Mouse (Mus musculus) embryonic facial prominence, embryonic 13.5 days (tissue): Measurements from ENCODE around the gene Gm6793. TPM values are rescaled to one million over a fixed set of nuclear protein-coding genes. Genes with fewer than 3 reads are reported as not detected.

ENCODE experiments used
- ATAC-seq: fragments of 200-750 bp; cut with Nextera tagmentation; 2 replicates; pipeline ENCODE4 v1.8.0; 2017; ENCODE audit warnings: low read depth; ENCODE audit not compliant: insufficient number of reproducible peaks, insufficient read depth, low FRiP score, low TSS enrichment
- H3K27ac ChIP-seq: fragments of 300-500 bp; sonication (generic); 2 replicates; pipeline ENCODE4 v1.5.1; 2015; ENCODE audit warnings: moderate library complexity, mild to moderate bottlenecking, inconsistent platforms
- H3K27me3 ChIP-seq: fragments of 300-500 bp; sonication (generic); 2 replicates; pipeline ENCODE4 v1.6.1; 2015; ENCODE audit warnings: mild to moderate bottlenecking, inconsistent platforms
- H3K36me3 ChIP-seq: fragments of 300-500 bp; sonication (generic); 2 replicates; pipeline ENCODE4 v1.6.1; 2015; ENCODE audit warnings: mild to moderate bottlenecking, inconsistent platforms
- H3K4me1 ChIP-seq: fragments of 300-500 bp; sonication (generic); 2 replicates; pipeline ENCODE4 v1.6.1; 2015; ENCODE audit warnings: inconsistent platforms
- H3K4me2 ChIP-seq: fragments of 300-500 bp; sonication (generic); 2 replicates; pipeline ENCODE4 v1.6.1; 2015; ENCODE audit warnings: moderate library complexity, mild to moderate bottlenecking, inconsistent platforms
- H3K4me3 ChIP-seq: fragments of 300-500 bp; sonication (generic); 2 replicates; pipeline ENCODE4 v1.5.1; 2015; ENCODE audit warnings: mild to moderate bottlenecking, inconsistent platforms
- H3K9ac ChIP-seq: fragments of 300-500 bp; sonication (generic); 2 replicates; pipeline ENCODE4 v1.6.1; 2015; ENCODE audit warnings: mild to moderate bottlenecking, inconsistent platforms
- H3K9me3 ChIP-seq: fragments of 300-500 bp; sonication (generic); 2 replicates; pipeline ENCODE4 v1.6.1; 2016; ENCODE audit warnings: inconsistent platforms
- WGBS: fragments of 180-500 bp; shearing (Covaris S2); methylation state at CpG from one replicate; pipeline ENCODE4 v1.1.7; 2015; ENCODE audit warnings: mixed read lengths; 5-methylcytosine and 5-hydroxymethylcytosine counted together
- polyA plus RNA-seq: library from polyadenylated mRNA; unstranded; fragments of >200 nt; fragmentation: Nextera tagmentation; extraction: Ambion mirVana; gene quantifications from 2 replicates; pipeline ENCODE4 v1.2.1, GENCODE M21; 2015

Gene Gm6793
- 0.63 and 0.92 TPM in 2 replicates for polyA plus RNA-seq

DNA sequence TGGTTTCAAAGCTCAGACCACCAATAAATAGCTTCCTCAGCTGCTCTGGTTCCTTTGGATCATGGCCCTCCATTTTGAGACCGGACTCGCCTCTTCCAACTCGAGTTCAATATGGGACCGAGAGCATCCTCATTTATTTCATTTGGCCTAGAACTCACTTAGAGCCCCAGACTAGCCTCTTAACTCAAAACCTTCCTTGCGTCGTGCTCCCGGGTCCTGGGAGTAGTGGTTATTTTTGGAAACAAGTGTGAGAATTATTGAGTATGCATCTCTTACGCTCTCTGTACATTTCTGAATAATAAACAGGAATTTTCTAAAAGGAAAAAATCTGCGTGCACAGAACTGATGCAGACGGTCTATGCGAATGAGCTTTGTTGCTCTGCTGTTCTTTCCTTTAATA, at the start of gene Gm6793:
Gene Gm6793 (minus strand): TSS at position 101 of the 400 bp plus-strand sequence.
- H3K27me3 ChIP-seq = no peaks in the 10 kb centered on the region
- ATAC-seq = no peak
- 91% methylated on average over 11 of the region's 11 CpGs for WGBS

DNA sequence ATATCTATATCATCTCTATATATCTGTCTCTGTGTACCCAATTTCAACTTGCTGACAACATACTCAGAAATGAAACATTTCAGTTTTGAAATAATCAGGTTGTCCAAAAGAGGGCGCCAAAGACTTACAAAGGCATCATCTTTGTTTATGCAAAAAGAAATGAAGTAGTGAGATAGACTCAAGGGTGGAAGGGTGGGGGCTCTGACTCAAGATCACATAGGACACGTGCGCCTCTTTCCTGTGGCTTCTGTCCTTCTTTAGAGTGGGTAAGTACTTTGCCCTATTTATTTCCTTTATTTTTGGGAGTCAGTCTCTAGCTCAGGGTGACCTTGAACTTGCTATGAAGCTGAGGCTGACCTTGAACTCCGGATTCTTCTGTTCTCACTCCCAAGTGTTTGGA, 46.5 kb upstream of the Gm6793 start:
- no peak for ATAC-seq
- Histone ChIP-seq H3K4me2 (no peak overlapping the region), H3K27me3 (no peaks in the 10 kb centered on the region), H3K27ac (no peak overlapping the region), H3K9me3 (no peaks in the 10 kb centered on the region), H3K4me1 (no peaks in the 10 kb centered on the region), H3K9ac (no peak overlapping the region), H3K4me3 (no peak overlapping the region), H3K36me3 (no peaks in the 10 kb centered on the region)
- 37% methylated on average over 4 of the region's 4 CpGs for WGBS

More for the DNA sequence above, at the start of gene Gm6793:
- H3K9me3 ChIP-seq = no peaks in the 10 kb centered on the region
- H3K36me3 ChIP-seq = peaks cover 40% of the 10 kb centered on the region
- H3K9ac ChIP-seq = no peak within 1 kb of the TSS
- H3K27ac ChIP-seq = no peak within 1 kb of the TSS
- peaks cover 19% of the 10 kb centered on the region for H3K4me1 ChIP-seq
- H3K4me2 ChIP-seq = no peak within 1 kb of the TSS
- H3K4me3 ChIP-seq = no peak within 1 kb of the TSS

DNA sequence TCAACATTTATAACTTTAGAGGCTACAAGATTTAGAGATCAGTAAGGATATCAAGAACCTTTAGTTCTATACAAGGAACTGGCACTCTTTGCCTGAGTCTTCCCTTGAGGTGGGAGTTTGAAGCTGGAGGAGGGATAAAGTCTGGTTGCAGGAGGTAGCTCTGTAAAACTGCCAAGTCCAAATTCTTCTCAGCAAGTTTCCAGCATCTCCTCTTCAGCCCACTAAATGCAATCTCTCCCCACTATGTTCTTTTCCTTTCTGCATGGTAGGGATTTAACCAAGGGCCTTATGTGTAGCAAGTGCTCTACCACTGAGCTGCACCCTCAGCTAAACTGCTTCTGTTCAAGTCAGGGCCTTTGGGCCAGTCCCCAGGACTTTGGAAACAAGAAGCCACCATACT, 39.6 kb upstream of the Gm6793 start:
- Histone ChIP-seq H3K4me2 (no peak overlapping the region), H3K9me3 (no peaks in the 10 kb centered on the region), H3K27me3 (no peaks in the 10 kb centered on the region), H3K4me3 (no peak overlapping the region), H3K27ac (no peak overlapping the region), H3K9ac (no peak overlapping the region), H3K36me3 (no peaks in the 10 kb centered on the region), H3K4me1 (no peaks in the 10 kb centered on the region)
- ATAC-seq = no peak

DNA sequence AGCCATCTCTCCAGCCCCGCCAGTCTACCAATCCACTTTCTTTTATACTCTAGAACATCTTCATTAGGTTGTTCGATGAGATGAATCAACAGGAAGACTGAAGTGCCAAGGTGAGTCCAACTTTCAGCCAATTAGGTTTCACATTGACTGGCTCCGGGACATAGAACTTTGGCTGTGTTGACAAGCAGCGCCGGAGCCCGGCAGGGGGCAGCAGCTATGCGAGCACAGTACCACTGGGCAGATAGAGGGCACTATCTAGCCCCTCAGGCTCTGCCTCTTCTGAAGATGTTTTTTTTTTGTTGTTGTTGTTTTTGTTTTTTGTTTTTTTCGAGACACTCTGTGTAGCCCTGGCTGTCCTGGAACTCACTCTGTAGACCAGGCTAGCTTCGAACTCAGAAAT, 36.7 kb upstream of the Gm6793 start:
- no peak for ATAC-seq
- H3K4me1 ChIP-seq = no peaks in the 10 kb centered on the region
- H3K27ac ChIP-seq = no peak overlapping the region
- H3K36me3 ChIP-seq = no peaks in the 10 kb centered on the region
- H3K9me3 ChIP-seq = no peaks in the 10 kb centered on the region
- H3K4me3 ChIP-seq = no peak overlapping the region
- H3K27me3 ChIP-seq = no peaks in the 10 kb centered on the region
- H3K9ac ChIP-seq = no peak overlapping the region
- WGBS = 78% methylated on average over 9 of the region's 9 CpGs
- H3K4me2 ChIP-seq = no peak overlapping the region

DNA sequence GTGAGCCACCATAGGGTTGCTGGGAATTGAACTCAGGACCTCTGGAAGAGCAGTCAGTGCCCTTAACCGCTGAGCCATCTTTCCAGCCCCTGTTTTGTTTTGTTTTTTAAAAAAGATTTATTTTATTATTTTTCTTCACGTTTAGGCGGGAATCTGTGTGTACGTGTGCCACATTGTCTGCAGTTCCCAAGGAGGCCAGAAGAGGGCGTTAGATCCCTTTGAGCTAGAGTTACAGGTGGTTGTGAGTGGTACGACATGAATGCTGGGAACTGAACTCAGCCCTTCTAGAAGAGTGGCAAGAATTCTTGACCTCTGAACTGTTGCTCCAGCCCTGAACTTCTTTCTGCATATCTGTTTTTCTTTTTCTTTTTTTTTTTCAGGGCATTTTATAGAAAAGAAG, 35.1 kb upstream of the Gm6793 start:
- H3K4me3 ChIP-seq = no peak overlapping the region
- ATAC-seq = no peak
- no peaks in the 10 kb centered on the region for H3K4me1 ChIP-seq
- H3K27ac ChIP-seq = no peak overlapping the region
- H3K27me3 ChIP-seq = no peaks in the 10 kb centered on the region
- 81% methylated on average over 6 of the region's 6 CpGs for WGBS
- no peak overlapping the region for H3K9ac ChIP-seq
- no peak overlapping the region for H3K4me2 ChIP-seq
- H3K36me3 ChIP-seq = no peaks in the 10 kb centered on the region
- H3K9me3 ChIP-seq = no peaks in the 10 kb centered on the region

DNA sequence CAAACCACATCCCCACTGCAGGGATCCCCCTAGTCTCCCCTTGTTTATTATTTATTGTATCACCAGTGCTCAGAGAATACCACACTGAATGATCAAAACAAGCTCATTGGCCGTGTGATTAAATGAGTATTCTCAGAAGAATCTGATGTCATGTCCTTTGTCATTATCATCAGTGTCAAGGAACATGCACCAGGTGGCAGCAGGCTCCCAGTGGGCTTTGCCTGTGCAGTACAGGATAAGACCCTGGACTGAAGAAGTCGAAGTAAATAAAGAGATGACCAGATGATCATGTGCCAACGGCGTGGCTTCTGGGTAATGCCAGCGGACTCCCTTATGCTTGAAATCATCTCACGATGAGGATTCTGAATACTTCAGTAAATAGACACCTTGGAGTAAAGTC, 33.5 kb upstream of the Gm6793 start:
- H3K9me3 ChIP-seq = no peaks in the 10 kb centered on the region
- H3K36me3 ChIP-seq = no peaks in the 10 kb centered on the region
- WGBS = 79% methylated on average over 6 of the region's 6 CpGs
- no peak for ATAC-seq
- no peak overlapping the region for H3K4me3 ChIP-seq
- no peaks in the 10 kb centered on the region for H3K27me3 ChIP-seq
- H3K4me2 ChIP-seq = no peak overlapping the region
- no peak overlapping the region for H3K27ac ChIP-seq
- H3K9ac ChIP-seq = no peak overlapping the region
- H3K4me1 ChIP-seq = no peaks in the 10 kb centered on the region

DNA sequence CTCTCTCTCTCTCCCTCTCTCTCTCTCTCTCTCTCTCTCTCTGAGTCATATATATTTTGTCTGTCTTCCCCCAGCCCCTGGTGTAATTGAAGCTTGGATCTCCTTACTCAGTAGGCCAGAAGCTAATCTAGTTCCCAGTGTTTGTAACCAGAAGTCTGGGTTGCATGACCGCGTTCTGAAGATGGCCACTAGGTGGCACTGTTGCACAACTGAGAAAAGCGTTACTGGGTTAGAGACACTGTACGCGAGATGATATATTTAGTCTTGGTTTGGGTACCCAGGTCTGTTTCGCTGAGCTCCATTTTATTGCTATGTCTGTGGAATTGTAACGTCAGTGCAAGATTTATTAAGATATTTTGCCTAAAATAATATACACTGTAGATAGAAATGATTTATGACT, 31.1 kb upstream of the Gm6793 start:
- H3K4me2 ChIP-seq = no peak overlapping the region
- H3K27ac ChIP-seq = no peak overlapping the region
- no peaks in the 10 kb centered on the region for H3K9me3 ChIP-seq
- H3K4me1 ChIP-seq = no peaks in the 10 kb centered on the region
- no peak for ATAC-seq
- no peaks in the 10 kb centered on the region for H3K27me3 ChIP-seq
- H3K4me3 ChIP-seq = no peak overlapping the region
- no peaks in the 10 kb centered on the region for H3K36me3 ChIP-seq
- WGBS = 3% methylated on average over 7 of the region's 7 CpGs
- no peak overlapping the region for H3K9ac ChIP-seq

DNA sequence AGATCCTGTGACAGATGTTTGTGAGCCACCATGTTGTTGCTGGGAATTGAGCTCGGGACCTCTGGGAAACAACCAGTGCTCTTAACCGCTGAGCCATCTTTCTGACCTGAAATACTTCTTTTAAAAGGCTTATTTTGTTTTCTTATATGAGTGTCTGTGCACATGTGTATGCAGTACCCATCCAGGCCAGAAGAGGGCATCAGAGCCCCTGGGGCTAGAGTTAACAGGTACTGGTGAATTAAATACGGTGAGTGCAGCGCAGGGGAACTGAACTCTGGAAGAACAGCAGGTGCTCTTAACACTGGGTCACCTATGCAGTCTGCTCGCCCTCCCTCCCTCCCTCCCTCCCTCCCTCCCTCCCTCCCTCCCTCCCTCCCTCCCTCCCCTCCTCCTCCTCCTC, 30.3 kb upstream of the Gm6793 start:
- Histone ChIP-seq H3K4me2 (no peak overlapping the region), H3K36me3 (no peaks in the 10 kb centered on the region), H3K4me1 (no peaks in the 10 kb centered on the region), H3K9me3 (no peaks in the 10 kb centered on the region), H3K27ac (no peak overlapping the region), H3K4me3 (no peak overlapping the region), H3K9ac (no peak overlapping the region), H3K27me3 (no peaks in the 10 kb centered on the region)
- ATAC-seq = no peak
- WGBS = 93% methylated on average over 5 of the region's 5 CpGs

DNA sequence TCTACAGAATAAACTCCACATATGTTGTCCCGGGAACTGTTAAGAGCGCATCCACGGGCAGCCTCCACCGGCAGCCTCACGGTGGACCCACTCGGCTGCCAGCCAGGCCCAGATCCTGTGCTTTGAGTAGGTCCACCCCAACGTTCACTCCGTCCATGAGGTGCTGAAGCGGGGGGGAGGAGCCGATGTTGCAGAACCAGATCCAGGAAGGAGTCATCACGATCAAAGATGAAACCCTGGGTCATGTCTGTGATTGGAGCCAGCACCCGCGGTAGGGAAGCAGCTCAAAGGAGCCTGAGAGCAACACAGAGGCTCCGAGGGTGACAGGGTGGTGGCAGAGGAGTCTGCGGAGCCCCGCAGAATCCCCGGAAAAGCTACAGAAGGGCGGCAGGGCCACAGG, 22.7 kb upstream of the Gm6793 start:
- 77% methylated on average over 17 of the region's 18 CpGs for WGBS
- Histone ChIP-seq H3K4me2 (no peak overlapping the region), H3K27me3 (no peaks in the 10 kb centered on the region), H3K36me3 (no peaks in the 10 kb centered on the region), H3K9ac (no peak overlapping the region), H3K4me3 (no peak overlapping the region), H3K4me1 (no peaks in the 10 kb centered on the region), H3K9me3 (no peaks in the 10 kb centered on the region), H3K27ac (no peak overlapping the region)
- no peak for ATAC-seq

DNA sequence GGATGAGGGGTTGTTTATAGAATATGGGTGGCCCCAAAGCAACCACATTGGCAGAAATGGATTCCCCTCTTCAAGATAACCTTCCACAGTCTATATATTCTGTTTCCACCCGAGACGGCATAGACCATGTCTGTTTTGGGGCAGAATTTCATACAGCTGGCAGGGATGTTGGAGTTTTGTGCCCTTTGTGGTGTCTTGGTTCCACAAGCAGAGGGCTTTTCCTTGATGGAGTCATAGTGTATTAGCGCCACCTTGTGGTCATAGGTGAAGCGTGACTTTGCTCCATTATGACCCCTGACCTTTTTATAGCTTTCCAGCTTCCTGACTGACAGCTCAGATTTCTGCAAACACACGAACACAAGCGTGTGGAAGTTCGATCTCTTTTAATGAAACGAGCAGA, 19.8 kb upstream of the Gm6793 start:
- no peak overlapping the region for H3K4me2 ChIP-seq
- no peak overlapping the region for H3K9ac ChIP-seq
- H3K4me3 ChIP-seq = no peak overlapping the region
- ATAC-seq = no peak
- H3K27ac ChIP-seq = no peak overlapping the region
- no peaks in the 10 kb centered on the region for H3K36me3 ChIP-seq
- H3K9me3 ChIP-seq = no peaks in the 10 kb centered on the region
- H3K4me1 ChIP-seq = no peaks in the 10 kb centered on the region
- no peaks in the 10 kb centered on the region for H3K27me3 ChIP-seq
- WGBS = 6% methylated on average over 8 of the region's 8 CpGs

DNA sequence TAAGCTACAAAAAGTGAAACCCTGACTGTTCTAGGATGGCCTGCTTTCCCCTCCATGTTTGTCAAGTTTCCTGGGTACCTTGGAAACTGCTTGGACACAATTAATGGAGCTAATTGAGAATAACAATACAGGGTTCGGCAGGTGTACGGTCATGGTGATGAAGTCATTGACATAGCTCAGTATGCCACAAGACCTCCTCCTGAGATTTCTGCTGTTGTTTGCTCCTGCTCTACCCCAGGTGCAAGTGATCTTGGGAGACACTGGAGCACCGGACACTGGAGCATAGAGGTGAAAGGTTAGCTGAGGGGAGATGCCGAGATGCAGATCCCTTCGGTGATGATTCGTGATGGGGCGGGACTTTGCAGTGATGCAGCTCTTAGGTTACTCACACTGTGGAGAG, 18.2 kb upstream of the Gm6793 start:
- no peak for ATAC-seq
- H3K27me3 ChIP-seq = no peaks in the 10 kb centered on the region
- WGBS = 45% methylated on average over 7 of the region's 7 CpGs
- no peaks in the 10 kb centered on the region for H3K4me1 ChIP-seq
- H3K27ac ChIP-seq = no peak overlapping the region
- no peak overlapping the region for H3K4me3 ChIP-seq
- H3K9ac ChIP-seq = no peak overlapping the region
- no peaks in the 10 kb centered on the region for H3K9me3 ChIP-seq
- H3K4me2 ChIP-seq = no peak overlapping the region
- no peaks in the 10 kb centered on the region for H3K36me3 ChIP-seq

DNA sequence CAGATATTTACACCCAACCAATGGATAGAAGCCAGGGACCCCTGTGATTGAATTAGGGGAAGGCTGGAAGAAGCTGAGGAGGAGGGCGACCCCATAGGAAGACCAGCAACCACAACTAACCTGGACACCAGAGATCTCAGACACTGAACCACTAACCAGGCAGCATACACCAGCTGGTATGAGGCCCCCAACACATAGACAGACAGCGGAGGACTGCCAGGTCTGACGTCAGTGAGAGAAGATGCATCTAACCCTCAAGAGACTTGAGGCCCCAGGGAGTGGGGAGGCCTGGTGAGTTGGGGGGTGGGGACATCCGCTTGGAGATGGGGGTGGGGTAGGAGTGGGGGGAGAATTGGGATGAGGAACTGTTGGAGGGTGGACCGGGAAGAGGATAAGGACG, 15.8 kb upstream of the Gm6793 start:
- WGBS = 51% methylated on average over 6 of the region's 6 CpGs
- Histone ChIP-seq H3K4me3 (no peak overlapping the region), H3K27ac (no peak overlapping the region), H3K9me3 (no peaks in the 10 kb centered on the region), H3K36me3 (no peaks in the 10 kb centered on the region), H3K27me3 (no peaks in the 10 kb centered on the region), H3K9ac (no peak overlapping the region), H3K4me1 (peaks cover 14% of the 10 kb centered on the region), H3K4me2 (no peak overlapping the region)
- ATAC-seq = no peak

DNA sequence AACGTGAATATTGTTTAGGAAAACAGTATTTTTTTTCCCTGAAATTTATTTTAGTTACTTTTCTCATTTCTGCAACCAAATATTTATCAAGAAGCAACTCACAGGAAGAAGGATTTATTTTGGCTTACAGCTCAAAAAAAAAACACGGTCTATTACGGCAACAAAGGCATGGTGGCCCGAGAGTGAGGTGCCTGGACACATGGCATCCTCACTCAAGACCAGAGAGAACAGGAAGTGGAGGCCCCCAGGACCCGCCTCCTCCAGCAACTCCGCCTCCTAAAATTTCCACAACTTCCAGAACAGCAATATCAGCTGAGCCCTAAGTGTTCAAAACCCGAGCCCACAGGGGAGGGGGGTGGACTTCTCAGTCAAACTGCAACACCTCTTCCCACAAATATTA, 14.6 kb upstream of the Gm6793 start:
- ATAC-seq = no peak
- Histone ChIP-seq H3K27ac (no peak overlapping the region), H3K4me3 (no peak overlapping the region), H3K27me3 (no peaks in the 10 kb centered on the region), H3K4me1 (peaks cover 15% of the 10 kb centered on the region), H3K4me2 (no peak overlapping the region), H3K9ac (no peak overlapping the region), H3K36me3 (no peaks in the 10 kb centered on the region), H3K9me3 (no peaks in the 10 kb centered on the region)
- 86% methylated on average over 7 of the region's 7 CpGs for WGBS
